Mouse (Mus musculus) midbrain, postnatal 0 days (tissue): ENCODE results near the gene Mif4gd. TPM values are rescaled to one million over a fixed set of nuclear protein-coding genes. Genes with fewer than 3 reads are reported as not detected.

Experiments
- ATAC-seq: fragments of 200-750 bp; cut with Nextera tagmentation; 2 replicates; pipeline ENCODE4 v1.8.0; 2017; ENCODE audit warnings: moderate number of reproducible peaks, mild to moderate bottlenecking, moderate TSS enrichment, moderate library complexity; ENCODE audit not compliant: low FRiP score
- DNase-seq: peaks from one replicate; pipeline ENCODE4 v3.0.0-alpha.2; 2015; ENCODE audit warnings: low spot score
- H3K27ac ChIP-seq: fragments of 300-500 bp; sonication (generic); 2 replicates; pipeline ENCODE4 v1.5.1; 2014; ENCODE audit warnings: low read depth, mild to moderate bottlenecking, low read length, mixed read lengths
- H3K27me3 ChIP-seq: fragments of 300-500 bp; sonication (generic); 2 replicates; pipeline ENCODE4 v1.6.1; 2014; ENCODE audit warnings: low read length, control low read depth, mixed read lengths; ENCODE audit not compliant: insufficient read depth
- H3K36me3 ChIP-seq: fragments of 300-500 bp; sonication (generic); 2 replicates; pipeline ENCODE4 v1.6.1; 2014; ENCODE audit warnings: low read length, control low read depth, mixed read lengths; ENCODE audit not compliant: insufficient read depth
- H3K4me1 ChIP-seq: fragments of 300-500 bp; sonication (generic); 2 replicates; pipeline ENCODE4 v1.6.1; 2014; ENCODE audit warnings: mild to moderate bottlenecking, control low read depth, antibody characterized with exemption, low read length, mixed read lengths; ENCODE audit not compliant: insufficient read depth
- H3K4me2 ChIP-seq: fragments of 300-500 bp; sonication (generic); 2 replicates; pipeline ENCODE4 v1.6.1; 2014; ENCODE audit warnings: low read depth, mild to moderate bottlenecking, low read length, mixed read lengths; ENCODE audit not compliant: poor library complexity, severe bottlenecking
- H3K4me3 ChIP-seq: fragments of 300-500 bp; sonication (generic); 2 replicates; pipeline ENCODE4 v1.5.1; 2014; ENCODE audit warnings: low read depth, mild to moderate bottlenecking, low read length, moderate library complexity
- H3K9ac ChIP-seq: fragments of 300-500 bp; sonication (generic); replicated peaks from 2 replicates; pipeline ENCODE4 v1.6.1; 2014; ENCODE audit warnings: mild to moderate bottlenecking, low read length, moderate library complexity, mixed read lengths; ENCODE audit not compliant: poor library complexity, severe bottlenecking
- H3K9me3 ChIP-seq: fragments of 300-500 bp; sonication (generic); 2 replicates; pipeline ENCODE4 v1.6.1; 2016; ENCODE audit warnings: low read length, control low read depth
- CTCF ChIP-seq: IDR thresholded peaks from 2 replicates; pipeline ENCODE4 v1.5.1; 2016; ENCODE audit warnings: antibody characterized with exemption, mild to moderate bottlenecking
- WGBS: fragments of 180-500 bp; shearing (Covaris S2); extraction: QIAGEN DNeasy Blood & Tissue Kit; methylation state at CpG from one replicate; pipeline ENCODE4 v1.1.7; 2014; 5-methylcytosine and 5-hydroxymethylcytosine counted together
- polyA plus RNA-seq: library from polyadenylated mRNA; unstranded; fragments of >200 nt; fragmentation: Nextera tagmentation; extraction: Ambion mirVana; gene quantifications from 2 replicates; pipeline ENCODE4 v1.2.1, GENCODE M21; 2015
- total RNA-seq: library from RNA; depleted of rRNA; stranded (reverse); fragments of >200 nt; gene quantifications from 2 replicates; pipeline ENCODE4 v1.2.3, GENCODE M21; 2014

Gene Mif4gd
- total and polyA plus RNA-seq, 2 experiments from 2014 or later: 13.7 to 15.7 TPM

- H3K4me2 ChIP-seq: no peak overlapping the region
- 81% methylated on average over 9 of the region's 9 CpGs for WGBS
- ATAC-seq (no peak), DNase-seq (peak; percentile 47)
- no peaks in the 10 kb centered on the region for H3K4me1 ChIP-seq
- no peak overlapping the region for H3K27ac ChIP-seq
- H3K9me3 ChIP-seq: no peaks in the 10 kb centered on the region
- H3K9ac ChIP-seq: no peak overlapping the region
- H3K36me3 ChIP-seq: peaks cover 87% of the 10 kb centered on the region
- no peak for TF ChIP-seq CTCF
- H3K27me3 ChIP-seq: no peaks in the 10 kb centered on the region
- no peak overlapping the region for H3K4me3 ChIP-seq
Measured at GRCm38 (mm10) chr11:115587984-115588383, 24.8 kb downstream of the Mif4gd start.

- Histone ChIP-seq H3K9ac (no peak overlapping the region), H3K9me3 (no peaks in the 10 kb centered on the region), H3K27me3 (no peaks in the 10 kb centered on the region), H3K4me3 (no peak overlapping the region), H3K4me2 (no peak overlapping the region), H3K4me1 (no peaks in the 10 kb centered on the region), H3K36me3 (peaks cover 91% of the 10 kb centered on the region), H3K27ac (no peak overlapping the region; the same call in 1 of the 2 replicates)
- ATAC-seq: no peak
- no peak for DNase-seq
- 91% methylated on average over 9 of the region's 9 CpGs for WGBS
- TF ChIP-seq CTCF: no peak
Measured at GRCm38 (mm10) chr11:115586403-115586802, 26.4 kb downstream of the Mif4gd start.

- H3K4me2 ChIP-seq: no peak overlapping the region
- ATAC-seq (no peak), DNase-seq (no peak)
- H3K27ac ChIP-seq: no peak overlapping the region
- TF ChIP-seq CTCF: no peak
- H3K9me3 ChIP-seq: no peaks in the 10 kb centered on the region
- H3K27me3 ChIP-seq: no peaks in the 10 kb centered on the region
- no peak overlapping the region for H3K4me3 ChIP-seq
- H3K9ac ChIP-seq: no peak overlapping the region
- peaks cover 91% of the 10 kb centered on the region for H3K36me3 ChIP-seq
- WGBS: 93% methylated on average over 7 of the region's 7 CpGs
- H3K4me1 ChIP-seq: no peaks in the 10 kb centered on the region
Measured at GRCm38 (mm10) chr11:115585573-115586100, 27.1 kb downstream of the Mif4gd start.

GRCm38 (mm10) chr11:115584376-115585073 lies 28.2 kb downstream of the Mif4gd start:
- Histone ChIP-seq H3K4me3 (no peak overlapping the region), H3K36me3 (peaks cover 83% of the 10 kb centered on the region), H3K4me2 (no peak overlapping the region), H3K27me3 (no peaks in the 10 kb centered on the region), H3K27ac (no peak overlapping the region), H3K9me3 (no peaks in the 10 kb centered on the region), H3K9ac (no peak overlapping the region), H3K4me1 (no peaks in the 10 kb centered on the region)
- DNase-seq (no peak), ATAC-seq (no peak)
- 89% methylated on average over 10 of the region's 10 CpGs for WGBS
- TF ChIP-seq CTCF: no peak

GRCm38 (mm10) chr11:115582913-115583606 lies 29.7 kb downstream of the Mif4gd start:
- Histone ChIP-seq H3K27ac (no peak overlapping the region), H3K9me3 (no peaks in the 10 kb centered on the region), H3K4me1 (no peaks in the 10 kb centered on the region), H3K4me2 (no peak overlapping the region), H3K27me3 (no peaks in the 10 kb centered on the region), H3K9ac (no peak overlapping the region), H3K4me3 (no peak overlapping the region), H3K36me3 (peaks cover 82% of the 10 kb centered on the region)
- no peak for TF ChIP-seq CTCF
- DNase-seq: no peak
- ATAC-seq: no peak
- 77% methylated on average over 10 of the region's 10 CpGs for WGBS

- peaks cover 43% of the 10 kb centered on the region for H3K36me3 ChIP-seq
Measured at GRCm38 (mm10) chr11:115579080-115579479, 33.7 kb downstream of the Mif4gd start.

More at GRCm38 (mm10) chr11:115579080-115579479, 33.7 kb downstream of the Mif4gd start:
- Histone ChIP-seq H3K4me1 (no peaks in the 10 kb centered on the region), H3K27ac (no peak overlapping the region), H3K9ac (no peak overlapping the region), H3K27me3 (no peaks in the 10 kb centered on the region), H3K4me2 (no peak overlapping the region), H3K9me3 (no peaks in the 10 kb centered on the region), H3K4me3 (no peak overlapping the region)
- ATAC-seq (no peak), DNase-seq (no peak)
- TF ChIP-seq CTCF: no peak
